Mouse (Mus musculus) cerebellum, adult 2 months (tissue): ENCODE results near the gene Eif4a3.

ENCODE experiments used
- CTCF ChIP-seq: fragments of 200-500 bp; IDR thresholded peaks from 2 replicates; pipeline ENCODE4 v1.5.1; 2011; ENCODE audit warnings: low read depth, mild to moderate bottlenecking, control low read depth, low read length, moderate library complexity, borderline replicate concordance; ENCODE audit not compliant: insufficient read depth
- POLR2A ChIP-seq: fragments of 200-500 bp; IDR thresholded peaks from 2 replicates; pipeline ENCODE4 v1.6.1; 2011; ENCODE audit warnings: low read length, control low read depth, borderline replicate concordance; ENCODE audit not compliant: insufficient read depth

GRCm38 (mm10) chr11:119281030-119281429 lies 18.9 kb downstream of the Eif4a3 start:
- TF ChIP-seq POLR2A (no peak), CTCF (no peak)
